Mouse (Mus musculus) midbrain, postnatal 0 days (tissue): ENCODE measurements around the gene Traip. TPM values are rescaled to one million over a fixed set of nuclear protein-coding genes. Genes with fewer than 3 reads are reported as not detected.

ENCODE experiments used
- ATAC-seq: fragments of 200-750 bp; cut with Nextera tagmentation; 2 replicates; pipeline ENCODE4 v1.8.0; 2017; ENCODE audit warnings: moderate number of reproducible peaks, mild to moderate bottlenecking, moderate TSS enrichment, moderate library complexity; ENCODE audit not compliant: low FRiP score
- DNase-seq: peaks from one replicate; pipeline ENCODE4 v3.0.0-alpha.2; 2015; ENCODE audit warnings: low spot score
- H3K27ac ChIP-seq: fragments of 300-500 bp; sonication (generic); 2 replicates; pipeline ENCODE4 v1.5.1; 2014; ENCODE audit warnings: low read depth, mild to moderate bottlenecking, low read length, mixed read lengths
- H3K27me3 ChIP-seq: fragments of 300-500 bp; sonication (generic); 2 replicates; pipeline ENCODE4 v1.6.1; 2014; ENCODE audit warnings: low read length, control low read depth, mixed read lengths; ENCODE audit not compliant: insufficient read depth
- H3K36me3 ChIP-seq: fragments of 300-500 bp; sonication (generic); 2 replicates; pipeline ENCODE4 v1.6.1; 2014; ENCODE audit warnings: low read length, control low read depth, mixed read lengths; ENCODE audit not compliant: insufficient read depth
- H3K4me1 ChIP-seq: fragments of 300-500 bp; sonication (generic); 2 replicates; pipeline ENCODE4 v1.6.1; 2014; ENCODE audit warnings: mild to moderate bottlenecking, control low read depth, antibody characterized with exemption, low read length, mixed read lengths; ENCODE audit not compliant: insufficient read depth
- H3K4me2 ChIP-seq: fragments of 300-500 bp; sonication (generic); 2 replicates; pipeline ENCODE4 v1.6.1; 2014; ENCODE audit warnings: low read depth, mild to moderate bottlenecking, low read length, mixed read lengths; ENCODE audit not compliant: poor library complexity, severe bottlenecking
- H3K4me3 ChIP-seq: fragments of 300-500 bp; sonication (generic); 2 replicates; pipeline ENCODE4 v1.5.1; 2014; ENCODE audit warnings: low read depth, mild to moderate bottlenecking, low read length, moderate library complexity
- H3K9ac ChIP-seq: fragments of 300-500 bp; sonication (generic); replicated peaks from 2 replicates; pipeline ENCODE4 v1.6.1; 2014; ENCODE audit warnings: mild to moderate bottlenecking, low read length, moderate library complexity, mixed read lengths; ENCODE audit not compliant: poor library complexity, severe bottlenecking
- H3K9me3 ChIP-seq: fragments of 300-500 bp; sonication (generic); 2 replicates; pipeline ENCODE4 v1.6.1; 2016; ENCODE audit warnings: low read length, control low read depth
- CTCF ChIP-seq: IDR thresholded peaks from 2 replicates; pipeline ENCODE4 v1.5.1; 2016; ENCODE audit warnings: antibody characterized with exemption, mild to moderate bottlenecking
- WGBS: fragments of 180-500 bp; shearing (Covaris S2); extraction: QIAGEN DNeasy Blood & Tissue Kit; methylation state at CpG from one replicate; pipeline ENCODE4 v1.1.7; 2014; 5-methylcytosine and 5-hydroxymethylcytosine counted together
- polyA plus RNA-seq: library from polyadenylated mRNA; unstranded; fragments of >200 nt; fragmentation: Nextera tagmentation; extraction: Ambion mirVana; gene quantifications from 2 replicates; pipeline ENCODE4 v1.2.1, GENCODE M21; 2015
- total RNA-seq: library from RNA; depleted of rRNA; stranded (reverse); fragments of >200 nt; gene quantifications from 2 replicates; pipeline ENCODE4 v1.2.3, GENCODE M21; 2014

Gene Traip
- total and polyA plus RNA-seq, 2 experiments from 2014 or later: 9.0 to 11.6 TPM

DNA sequence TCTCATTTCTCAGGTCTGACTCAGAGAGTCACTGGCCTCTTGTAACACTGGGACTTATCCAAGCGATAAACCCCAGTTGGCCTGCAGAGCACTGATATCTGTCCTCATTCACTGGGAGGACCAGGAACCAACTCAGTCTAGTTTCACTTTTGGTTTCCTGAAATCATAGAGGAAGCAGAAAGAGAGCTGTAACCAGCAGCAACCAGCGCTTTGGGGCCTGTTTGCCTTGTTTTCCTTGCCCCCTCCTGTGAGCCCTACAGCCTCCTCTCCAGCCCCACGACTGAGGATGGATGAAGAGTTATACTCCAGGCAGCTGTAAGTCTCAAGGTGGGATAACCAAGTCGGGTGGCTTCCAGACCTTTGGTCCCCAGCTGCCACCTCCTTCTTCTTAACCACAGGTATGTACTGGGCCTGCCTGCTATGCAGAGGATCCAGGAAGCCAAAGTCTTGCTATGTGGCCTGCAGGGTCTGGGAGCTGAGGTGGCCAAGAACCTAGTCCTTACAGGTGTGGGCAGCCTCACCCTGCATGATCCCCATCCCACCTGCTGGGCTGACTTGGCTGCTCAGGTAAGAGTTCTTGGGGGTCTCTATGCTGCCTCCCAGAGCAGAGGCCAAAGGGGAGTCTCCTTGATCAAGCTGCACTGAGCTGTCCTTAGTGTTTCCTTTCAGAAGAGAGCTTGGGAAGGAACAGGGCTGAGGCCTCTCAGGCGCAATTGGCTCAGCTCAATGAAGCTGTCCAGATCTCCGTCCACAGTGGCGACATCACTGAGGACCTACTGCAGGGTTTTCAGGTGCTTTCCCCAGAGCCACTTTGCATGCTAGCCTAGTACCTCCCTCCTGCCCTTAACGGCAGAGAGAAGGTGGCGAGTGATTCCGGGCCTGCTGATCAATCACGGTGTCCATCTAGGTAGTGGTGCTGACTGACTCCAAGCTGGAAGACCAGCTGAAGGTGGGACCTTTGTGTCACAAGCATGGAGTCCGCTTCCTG is 25.8 kb downstream of the Traip start, which contains the start of gene Uba7:
Uba7 (plus strand) TSS at position 107 of the 988 bp plus-strand sequence.
- H3K9ac ChIP-seq: 0 out of 2 replicates have a peak within 1 kb of the TSS, but pooled peaks have one; percentile 4
- peaks cover 6% of the 10 kb centered on the region; the same call in 1 of the 2 replicates for H3K36me3 ChIP-seq
- no peaks in the 10 kb centered on the region for H3K4me1 ChIP-seq
- TF ChIP-seq CTCF: no peak
- DNase-seq (no peak), ATAC-seq (no peak)
- WGBS: 76% methylated on average over 12 of the region's 12 CpGs
- no peak within 1 kb of the TSS for H3K27ac ChIP-seq
- H3K4me3 ChIP-seq: no peak within 1 kb of the TSS
- no peaks in the 10 kb centered on the region for H3K9me3 ChIP-seq
- no peaks in the 10 kb centered on the region for H3K27me3 ChIP-seq
- H3K4me2 ChIP-seq: no peak within 1 kb of the TSS

DNA sequence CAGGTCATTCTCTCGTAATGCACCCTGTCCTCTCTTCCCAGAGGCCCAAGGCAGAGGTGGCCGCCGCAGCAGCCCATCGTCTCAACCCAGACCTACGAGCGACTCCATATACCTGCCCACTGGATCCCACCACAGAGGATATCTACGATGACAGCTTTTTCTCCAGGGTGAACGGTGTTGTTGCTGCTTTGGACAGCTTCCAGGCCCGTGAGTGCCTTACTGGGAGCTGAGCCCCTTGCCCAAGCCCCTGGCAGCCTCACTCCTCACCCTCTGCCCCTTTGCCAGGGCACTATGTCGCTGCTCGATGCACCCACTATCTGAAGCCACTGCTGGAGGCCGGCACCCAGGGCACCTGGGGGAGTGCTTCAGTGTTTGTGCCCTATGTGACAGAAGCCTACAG is 28.9 kb downstream of the Traip start:
- no peak overlapping the region for H3K4me2 ChIP-seq
- H3K36me3 ChIP-seq: 0 out of 2 replicates have a peak, but pooled peaks cover 3% of the 10 kb centered on the region
- H3K9me3 ChIP-seq: no peaks in the 10 kb centered on the region
- no peak overlapping the region for H3K4me3 ChIP-seq
- ATAC-seq (no peak), DNase-seq (no peak)
- H3K9ac ChIP-seq: no peak overlapping the region
- H3K27ac ChIP-seq: no peak overlapping the region
- no peak for TF ChIP-seq CTCF
- H3K4me1 ChIP-seq: no peaks in the 10 kb centered on the region
- 86% methylated on average over 12 of the region's 12 CpGs for WGBS
- H3K27me3 ChIP-seq: no peaks in the 10 kb centered on the region

DNA sequence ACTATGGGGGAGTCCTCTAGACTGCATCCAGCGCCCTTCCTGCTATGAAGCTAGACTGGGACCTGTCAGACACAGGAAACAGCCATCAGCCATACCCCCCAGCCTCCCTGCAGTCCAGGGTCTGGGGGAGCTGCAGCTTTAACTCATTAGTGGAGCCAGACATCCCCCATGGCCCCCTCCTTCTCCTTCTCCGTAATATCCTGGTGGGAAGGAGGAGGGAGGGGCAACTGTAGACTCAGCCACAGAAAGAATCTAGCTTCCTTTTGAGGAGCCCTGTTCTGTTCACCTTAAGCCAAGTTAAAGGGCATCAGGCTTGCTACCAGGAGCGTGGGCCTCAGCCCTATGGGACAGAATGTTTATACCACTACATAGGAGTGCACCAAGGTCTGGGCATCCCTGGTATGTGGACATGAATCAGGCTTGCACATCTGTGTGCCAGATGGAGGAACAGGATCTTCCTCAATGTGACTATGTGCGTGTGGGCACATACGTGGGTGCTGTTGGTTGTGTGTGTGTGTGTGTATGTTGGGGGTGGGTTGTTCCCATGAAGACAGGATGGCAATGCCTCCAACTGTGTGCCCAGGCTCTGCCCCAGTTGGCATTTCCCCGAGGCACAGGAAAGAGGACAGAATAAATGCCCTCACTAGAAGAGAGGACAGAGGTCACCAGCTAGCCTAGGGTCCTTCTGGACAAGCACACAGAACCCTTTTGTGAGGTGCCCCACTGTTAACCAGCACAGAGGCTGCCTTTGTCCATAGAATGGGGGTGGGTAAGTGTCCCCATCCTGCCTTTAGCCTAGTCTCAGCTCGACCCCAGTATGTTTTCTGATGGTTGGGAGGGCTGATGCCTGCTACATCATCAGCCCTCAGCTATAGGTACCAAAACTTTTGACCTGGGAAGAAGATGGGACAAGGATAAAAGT is 32.0 kb downstream of the Traip start:
- 0 out of 2 replicates have a peak, but pooled peaks cover 4% of the 10 kb centered on the region for H3K27me3 ChIP-seq
- H3K4me2 ChIP-seq: no peak overlapping the region
- WGBS: 59% methylated on average over 7 of the region's 7 CpGs
- ATAC-seq (no peak), DNase-seq (no peak)
- TF ChIP-seq CTCF: no peak
- no peaks in the 10 kb centered on the region for H3K9me3 ChIP-seq
- peaks cover 6% of the 10 kb centered on the region for H3K4me1 ChIP-seq
- 0 out of 2 replicates have a peak, but pooled peaks cover 3% of the 10 kb centered on the region for H3K36me3 ChIP-seq
- no peak overlapping the region for H3K9ac ChIP-seq
- H3K27ac ChIP-seq: peak overlapping the region; percentile 34
- no peak overlapping the region for H3K4me3 ChIP-seq

DNA sequence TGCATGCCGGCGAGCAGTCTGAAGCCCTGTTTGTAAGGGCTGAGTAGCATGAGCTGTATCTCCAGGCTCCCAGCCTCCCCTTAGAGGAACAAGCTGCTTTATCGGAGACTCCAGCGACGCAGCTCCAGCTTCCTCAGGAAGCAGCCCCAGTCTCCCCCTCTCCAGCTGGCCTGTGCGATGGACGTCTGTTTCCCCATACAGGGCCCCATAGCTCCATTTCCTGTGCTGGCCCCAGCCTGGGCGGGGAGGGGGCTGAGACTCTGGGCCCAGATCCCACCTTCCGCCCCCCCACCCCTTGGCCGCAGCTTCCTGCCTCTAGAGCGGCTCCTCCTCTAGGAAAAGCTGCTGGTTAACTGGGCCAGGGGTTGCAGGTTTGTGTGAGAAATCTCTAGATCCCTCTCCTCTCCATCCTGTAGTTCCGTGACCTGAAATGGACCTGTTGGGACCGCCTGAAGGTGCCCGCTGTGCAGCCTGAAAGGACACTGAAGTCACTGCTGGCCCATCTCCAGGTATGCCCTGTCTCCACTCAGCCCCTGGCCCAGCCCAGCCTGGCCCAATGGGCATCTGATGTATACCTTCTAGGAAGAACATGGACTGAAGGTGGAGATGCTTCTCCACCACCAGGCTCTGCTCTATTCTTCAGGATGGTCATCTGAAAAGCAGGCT is 32.9 kb downstream of the Traip start, which contains the start of gene Gm20661:
Gm20661 (plus strand) TSS at position 378 of the 666 bp plus-strand sequence.
- 44% methylated on average over 14 of the region's 14 CpGs for WGBS
- H3K4me2 ChIP-seq: peak within 1 kb of the TSS; percentile 18; the same call in 1 of the 2 replicates
- 0 out of 2 replicates have a peak, but pooled peaks cover 4% of the 10 kb centered on the region for H3K27me3 ChIP-seq
- H3K9ac ChIP-seq: no peak within 1 kb of the TSS
- H3K27ac ChIP-seq: peak within 1 kb of the TSS; percentile 34
- DNase-seq (peak; percentile 47), ATAC-seq (no peak)
- 0 out of 2 replicates have a peak, but pooled peaks cover 3% of the 10 kb centered on the region for H3K36me3 ChIP-seq
- peaks cover 6% of the 10 kb centered on the region for H3K4me1 ChIP-seq
- H3K9me3 ChIP-seq: no peaks in the 10 kb centered on the region
- H3K4me3 ChIP-seq: no peak within 1 kb of the TSS
- TF ChIP-seq CTCF: no peak

DNA sequence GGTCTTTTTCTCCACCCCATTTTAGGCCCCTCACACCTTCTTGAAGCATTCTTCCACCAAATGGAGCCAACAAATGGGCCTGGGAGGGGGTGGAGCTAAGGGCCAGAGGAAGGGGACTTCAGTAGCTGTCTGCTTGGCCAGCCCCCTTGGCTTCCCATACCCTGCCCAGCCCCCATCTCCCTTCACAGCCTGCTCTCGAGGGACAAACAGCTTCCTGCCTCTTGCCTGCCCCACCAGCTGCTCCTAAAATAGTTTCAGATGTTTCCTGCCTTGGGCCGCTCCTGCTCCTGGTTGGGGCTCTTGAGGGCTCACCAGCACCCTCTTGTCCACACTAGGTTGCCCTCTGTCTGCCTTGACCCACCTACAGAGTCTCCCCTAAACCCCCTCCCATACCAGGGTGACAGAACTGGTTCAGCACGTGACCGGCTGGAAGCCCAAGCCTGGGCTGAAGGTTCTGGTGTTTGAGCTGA is 33.5 kb downstream of the Traip start:
- peaks cover 6% of the 10 kb centered on the region for H3K4me1 ChIP-seq
- H3K27ac ChIP-seq: peak overlapping the region; percentile 34; the same call in 1 of the 2 replicates
- H3K9me3 ChIP-seq: no peaks in the 10 kb centered on the region
- H3K9ac ChIP-seq: no peak overlapping the region
- TF ChIP-seq CTCF: no peak
- 0 out of 2 replicates have a peak, but pooled peaks cover 3% of the 10 kb centered on the region for H3K36me3 ChIP-seq
- ATAC-seq (no peak), DNase-seq (peak; percentile 47)
- 46% methylated on average over 4 of the region's 4 CpGs for WGBS
- H3K4me3 ChIP-seq: no peak overlapping the region
- 0 out of 2 replicates have a peak overlapping the region, but pooled peaks have one; percentile 18 for H3K4me2 ChIP-seq
- 0 out of 2 replicates have a peak, but pooled peaks cover 4% of the 10 kb centered on the region for H3K27me3 ChIP-seq
